Mouse (Mus musculus) megakaryocyte, embryonic 14.5 days (primary cell): ENCODE measurements at regions not wholly inside any gene's neighbourhood (a gene's known extent, or its start where the extent isn't known, plus 50 kb on each side); places are given as distances from the start of the nearest gene placed in this dataset.
A peak's percentile ranks its signal among the peaks of the same experiment; 100 is the strongest.

Experiments
- H3K27me3 ChIP-seq: replicated peaks from 2 replicates; pipeline ENCODE3; 2012; ENCODE audit warnings: inconsistent platforms
- H3K36me3 ChIP-seq: replicated peaks from 2 replicates; pipeline ENCODE3; 2012; ENCODE audit warnings: low read length, inconsistent platforms, mixed read lengths
- H3K4me1 ChIP-seq: 2 replicates; pipeline ENCODE4 v1.6.1; 2012; ENCODE audit warnings: inconsistent platforms
- H3K4me3 ChIP-seq: replicated peaks from 2 replicates; pipeline ENCODE3; 2012; ENCODE audit warnings: moderate library complexity, mild to moderate bottlenecking, inconsistent platforms
- H3K9me3 ChIP-seq: 2 replicates; pipeline ENCODE4 v1.6.1; 2012; ENCODE audit warnings: inconsistent platforms
- FLI1 ChIP-seq: IDR thresholded peaks from 2 replicates; pipeline ENCODE4 v1.6.1; 2012; ENCODE audit warnings: low read length, inconsistent platforms, mixed read lengths
- GATA1 ChIP-seq: IDR thresholded peaks from 3 replicates; pipeline ENCODE4 v1.6.1; 2012; ENCODE audit warnings: mixed read lengths, low read length, inconsistent platforms, borderline replicate concordance

DNA sequence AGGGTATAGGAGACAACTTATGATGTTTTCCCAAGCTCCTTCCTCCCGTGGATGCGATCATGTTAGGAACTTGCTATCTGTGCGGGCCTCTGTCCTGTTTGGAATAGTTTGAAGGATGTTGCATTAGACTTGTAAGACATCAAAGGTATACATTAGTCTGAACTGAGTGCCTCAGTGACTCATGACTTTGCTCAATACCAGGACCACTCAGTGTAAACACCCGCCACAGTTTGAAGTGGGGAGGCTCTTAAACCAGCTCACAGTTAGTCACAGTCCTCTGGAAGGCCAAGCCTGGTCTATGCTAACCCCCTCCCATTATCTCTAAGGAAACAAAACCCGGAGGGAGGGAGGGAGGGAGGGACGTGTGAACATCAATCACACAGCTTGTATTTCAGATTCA lies 202.5 kb upstream of the Ccdc122 start:
- Histone ChIP-seq H3K36me3 (no peaks in the 10 kb centered on the region), H3K4me1 (peaks cover 20% of the 10 kb centered on the region), H3K9me3 (no peaks in the 10 kb centered on the region), H3K4me3 (no peak overlapping the region), H3K27me3 (no peaks in the 10 kb centered on the region)
- no peak for TF ChIP-seq FLI1
- no peak for TF ChIP-seq GATA1

DNA sequence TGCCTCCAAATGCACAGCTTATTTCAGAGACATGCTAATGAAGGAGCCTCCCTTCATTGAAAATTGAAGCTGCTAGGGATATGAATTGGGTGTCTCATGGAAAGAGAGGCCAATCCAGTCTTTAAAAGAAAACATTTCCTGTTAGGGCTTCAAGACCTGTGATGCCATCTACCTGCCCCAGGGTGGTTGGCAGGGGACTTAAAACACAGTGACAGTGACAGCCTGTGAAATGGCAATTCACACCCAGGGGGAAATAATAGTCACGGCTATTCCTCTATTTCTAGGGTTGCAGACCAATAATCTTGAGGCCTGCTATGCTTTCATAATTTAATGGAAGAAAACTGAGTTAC lies 207.4 kb upstream of the Ccdc122 start:
- Histone ChIP-seq H3K9me3 (no peaks in the 10 kb centered on the region), H3K36me3 (no peaks in the 10 kb centered on the region), H3K27me3 (no peaks in the 10 kb centered on the region), H3K4me3 (no peak overlapping the region), H3K4me1 (peaks cover 37% of the 10 kb centered on the region)
- no peak for TF ChIP-seq FLI1
- no peak for TF ChIP-seq GATA1

DNA sequence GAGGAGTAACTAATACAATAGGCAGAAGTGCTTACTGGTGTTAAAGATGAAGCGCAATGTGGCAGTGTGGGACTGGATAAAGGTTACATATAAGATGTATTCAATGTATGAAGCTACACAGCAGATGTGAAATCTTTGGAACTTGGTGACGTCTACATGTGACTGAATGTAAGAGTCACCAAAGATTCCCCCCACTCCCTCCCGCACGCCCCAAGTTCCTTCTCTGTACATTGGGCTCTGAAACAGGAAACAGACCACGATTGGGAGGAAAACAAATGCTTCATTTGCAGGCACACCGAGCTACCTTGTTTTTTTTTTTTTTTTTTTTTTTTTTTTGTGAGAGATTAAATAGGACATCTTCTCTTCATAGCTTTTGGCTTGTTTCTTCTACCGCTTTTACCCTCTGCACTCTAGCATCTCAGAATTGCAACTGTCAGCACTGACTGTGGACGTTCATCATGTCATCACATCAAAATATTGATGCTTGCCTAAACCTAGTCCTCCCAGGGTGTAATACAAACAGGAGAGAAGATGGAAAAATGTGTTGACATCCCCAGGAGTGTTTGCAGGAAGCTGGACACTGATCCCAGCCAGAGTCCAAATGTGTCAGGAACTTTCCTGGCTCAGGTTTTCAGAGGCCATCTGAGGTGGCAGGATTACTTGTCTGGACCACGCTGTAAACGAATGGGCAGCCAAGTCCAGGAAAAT lies 208.0 kb upstream of the Ccdc122 start:
- no peak for TF ChIP-seq FLI1
- no peak for TF ChIP-seq GATA1

DNA sequence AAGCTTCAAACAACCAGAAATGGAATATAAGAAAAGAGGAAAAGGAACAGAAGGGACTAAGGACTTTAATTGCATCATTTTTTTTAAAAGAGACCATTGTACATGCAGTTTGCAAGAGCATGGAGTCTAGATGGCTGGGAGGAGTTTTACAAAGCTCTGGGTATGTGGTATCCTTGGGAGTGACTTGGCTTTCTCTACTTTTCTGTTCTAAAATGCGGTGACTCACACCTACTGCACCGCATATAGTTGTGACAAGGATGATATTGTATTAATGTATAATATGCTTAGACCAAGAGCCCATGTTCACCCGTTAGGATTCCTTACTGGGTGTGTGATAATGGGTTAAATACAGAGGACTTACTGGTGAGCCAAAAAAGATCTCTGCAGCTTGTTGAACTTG lies 212.5 kb upstream of the Ccdc122 start:
- Histone ChIP-seq H3K9me3 (no peaks in the 10 kb centered on the region), H3K4me1 (peaks cover 25% of the 10 kb centered on the region), H3K4me3 (no peak overlapping the region), H3K36me3 (no peaks in the 10 kb centered on the region), H3K27me3 (peaks cover 25% of the 10 kb centered on the region)
- no peak for TF ChIP-seq FLI1
- no peak for TF ChIP-seq GATA1

More for the DNA sequence above, 208.0 kb upstream of the Ccdc122 start:
- H3K4me1 ChIP-seq, result peaks cover 37% of the 10 kb centered on the region
- H3K27me3 ChIP-seq, result no peaks in the 10 kb centered on the region
- no peak overlapping the region for H3K4me3 ChIP-seq
- no peaks in the 10 kb centered on the region for H3K9me3 ChIP-seq
- H3K36me3 ChIP-seq, result no peaks in the 10 kb centered on the region

DNA sequence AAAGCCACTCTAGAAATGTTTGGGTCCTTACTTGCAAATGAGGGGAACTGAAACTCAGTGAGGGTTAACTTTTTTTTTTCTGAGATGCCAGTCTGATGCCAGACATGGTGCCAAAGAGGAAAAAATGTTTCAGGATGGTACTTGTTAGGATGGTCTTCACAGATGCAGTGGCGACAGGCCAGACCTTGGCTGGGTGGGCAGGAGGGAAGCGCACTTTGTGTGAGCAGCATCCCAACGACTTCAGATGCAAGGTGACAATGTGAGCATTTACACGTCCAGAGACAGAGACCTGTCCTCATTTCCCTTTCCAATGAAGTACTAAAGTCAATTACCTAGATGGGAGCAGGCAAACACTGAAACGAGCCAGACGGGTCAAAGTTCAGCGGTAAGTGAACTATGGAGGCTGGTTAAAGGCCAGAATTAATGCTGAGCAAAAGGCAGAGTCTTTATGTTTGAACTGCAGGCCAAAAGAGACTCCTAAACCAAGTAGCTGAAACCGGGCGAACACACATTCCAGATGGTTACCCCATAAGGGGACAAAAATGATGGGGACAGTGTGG lies 213.7 kb upstream of the Ccdc122 start:
- TF ChIP-seq FLI1 (no peak), GATA1 (no peak)
- H3K27me3 ChIP-seq, result peaks cover 34% of the 10 kb centered on the region

DNA sequence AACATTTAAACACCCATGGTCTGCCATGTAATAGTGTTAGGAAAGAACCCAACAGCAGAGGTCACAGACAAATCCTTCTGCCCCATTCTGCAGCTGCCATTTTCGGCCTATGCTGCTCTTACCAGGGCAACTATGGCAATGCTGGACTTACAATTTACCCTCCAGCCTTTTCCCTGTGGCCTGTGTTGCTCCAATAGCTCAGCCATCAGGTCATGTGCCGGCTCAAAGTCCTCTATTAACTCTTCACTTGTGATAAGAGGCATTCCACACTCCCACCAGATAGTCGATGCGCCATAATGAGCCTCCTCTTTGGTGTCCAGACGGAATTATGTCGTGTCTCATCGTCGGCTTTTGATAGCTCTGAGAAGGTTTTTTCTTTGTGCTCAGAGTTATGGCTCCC lies 214.7 kb upstream of the Ccdc122 start:
- H3K36me3 ChIP-seq, result no peaks in the 10 kb centered on the region
- TF ChIP-seq GATA1, result no peak
- TF ChIP-seq FLI1, result no peak
- H3K9me3 ChIP-seq, result no peaks in the 10 kb centered on the region
- peaks cover 42% of the 10 kb centered on the region for H3K27me3 ChIP-seq
- no peak overlapping the region for H3K4me3 ChIP-seq
- peaks cover 26% of the 10 kb centered on the region for H3K4me1 ChIP-seq

More for the DNA sequence above, 213.7 kb upstream of the Ccdc122 start:
- Histone ChIP-seq H3K9me3 (no peaks in the 10 kb centered on the region), H3K36me3 (no peaks in the 10 kb centered on the region), H3K4me3 (no peak overlapping the region), H3K4me1 (peaks cover 24% of the 10 kb centered on the region)

DNA sequence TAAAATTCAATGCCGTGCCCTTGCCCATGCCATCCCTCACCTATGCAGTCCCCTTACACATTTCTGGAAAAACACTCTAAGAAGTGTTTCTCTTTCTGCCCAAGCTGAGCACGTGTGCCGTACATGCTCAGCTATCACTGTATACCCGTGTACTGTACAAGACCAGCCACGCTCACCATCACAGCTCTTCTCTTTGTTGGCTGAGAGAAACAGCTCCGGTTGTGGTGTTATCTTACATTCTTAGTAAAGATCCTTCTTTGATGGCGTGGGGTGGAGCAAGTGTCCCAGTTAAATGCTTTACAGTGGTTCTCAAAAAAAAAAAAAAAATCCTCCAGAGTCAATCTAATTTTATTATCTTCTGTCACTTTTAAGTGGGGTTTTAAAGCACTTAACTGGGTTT lies 215.1 kb upstream of the Ccdc122 start:
- Histone ChIP-seq H3K4me1 (peaks cover 26% of the 10 kb centered on the region), H3K27me3 (peaks cover 46% of the 10 kb centered on the region), H3K4me3 (no peak overlapping the region), H3K9me3 (no peaks in the 10 kb centered on the region), H3K36me3 (no peaks in the 10 kb centered on the region)
- no peak for TF ChIP-seq GATA1
- no peak for TF ChIP-seq FLI1

DNA sequence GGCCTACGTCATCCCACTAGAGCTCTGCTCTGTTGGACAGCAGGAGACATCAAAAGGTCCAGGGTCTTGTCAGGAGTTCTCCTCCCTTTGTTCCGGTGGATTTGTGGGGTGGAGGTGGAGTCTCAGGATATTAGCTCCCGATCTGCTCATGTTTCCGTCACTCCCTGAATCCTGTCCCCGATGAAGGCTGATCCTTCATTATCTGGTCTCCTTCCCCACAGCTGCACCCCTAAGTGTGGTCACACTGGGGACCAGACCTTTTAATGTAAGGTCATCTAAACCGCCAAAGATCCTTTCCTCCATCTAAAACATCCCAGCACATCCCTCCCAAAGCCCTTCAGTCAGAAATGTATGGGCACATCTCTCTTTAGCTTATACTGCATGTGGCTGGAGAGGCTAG lies 215.6 kb upstream of the Ccdc122 start:
- Histone ChIP-seq H3K36me3 (no peaks in the 10 kb centered on the region), H3K9me3 (no peaks in the 10 kb centered on the region), H3K4me3 (no peak overlapping the region), H3K27me3 (peaks cover 50% of the 10 kb centered on the region), H3K4me1 (peaks cover 26% of the 10 kb centered on the region)
- TF ChIP-seq FLI1 (no peak), GATA1 (no peak)

DNA sequence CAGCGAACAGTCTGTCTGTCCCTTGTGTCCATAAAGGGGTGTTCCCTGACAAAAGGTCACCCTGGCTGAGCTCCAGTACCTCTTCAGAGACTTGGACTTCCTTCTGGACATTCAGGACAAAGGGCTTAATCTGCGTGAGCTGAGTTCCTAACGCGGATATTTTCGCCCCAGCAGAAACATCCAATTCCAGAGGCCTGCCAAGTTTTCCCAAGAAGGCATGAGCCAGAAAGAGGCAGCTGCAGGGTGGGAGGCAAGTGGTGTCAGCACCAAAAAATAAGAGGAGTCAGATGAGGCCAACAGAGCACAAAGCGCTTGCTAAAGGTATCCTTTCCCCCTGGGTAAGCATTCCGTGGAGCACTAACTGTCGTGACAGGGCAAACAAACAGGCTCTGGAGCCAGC lies 216.9 kb upstream of the Ccdc122 start:
- Histone ChIP-seq H3K36me3 (no peaks in the 10 kb centered on the region), H3K4me3 (no peak overlapping the region), H3K9me3 (no peaks in the 10 kb centered on the region), H3K27me3 (peaks cover 57% of the 10 kb centered on the region), H3K4me1 (peaks cover 26% of the 10 kb centered on the region)
- no peak for TF ChIP-seq GATA1
- TF ChIP-seq FLI1, result no peak

DNA sequence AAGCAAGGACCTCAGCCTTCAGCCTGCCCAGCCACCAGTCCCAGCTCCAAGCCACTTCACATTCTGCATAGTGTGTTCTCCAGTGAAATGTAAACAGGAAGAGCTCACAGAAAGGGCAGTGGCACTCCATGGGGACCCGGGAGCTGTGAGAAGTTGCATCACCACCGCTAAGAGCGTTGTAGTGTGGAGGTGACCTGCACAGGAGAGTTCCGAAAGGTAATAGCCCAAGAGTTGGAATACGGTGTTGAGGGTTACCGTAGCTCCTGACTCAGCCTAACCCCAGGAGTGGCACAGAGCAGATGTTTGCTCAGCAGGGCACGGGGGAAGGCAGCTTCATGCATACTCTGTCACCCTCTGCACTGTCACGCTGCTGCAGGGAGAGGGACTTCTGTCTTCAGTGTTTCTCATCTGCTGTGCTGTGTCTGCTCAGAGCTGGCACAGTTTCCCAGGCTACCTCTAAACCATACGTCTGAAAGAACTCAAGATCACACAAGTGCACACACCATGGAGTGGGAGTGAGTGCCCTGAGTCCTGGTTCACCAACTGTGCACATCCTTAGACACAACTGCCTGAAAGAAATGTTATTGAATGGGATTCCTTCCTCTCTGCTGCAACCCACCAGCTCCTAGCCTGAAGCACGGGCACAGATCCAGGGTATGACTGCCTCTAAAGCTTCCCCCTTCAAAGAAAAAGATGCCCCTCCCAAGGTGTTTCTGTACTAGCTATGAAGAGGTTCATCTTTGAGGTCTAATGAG lies 218.1 kb upstream of the Ccdc122 start:
- H3K36me3 ChIP-seq, result no peaks in the 10 kb centered on the region
- no peaks in the 10 kb centered on the region for H3K9me3 ChIP-seq
- H3K27me3 ChIP-seq, result peaks cover 59% of the 10 kb centered on the region
- H3K4me3 ChIP-seq, result peak overlapping the region; percentile 76
- peaks cover 14% of the 10 kb centered on the region for H3K4me1 ChIP-seq
- TF ChIP-seq FLI1, result no peak
- TF ChIP-seq GATA1, result no peak
